In the genomic region with DNA sequence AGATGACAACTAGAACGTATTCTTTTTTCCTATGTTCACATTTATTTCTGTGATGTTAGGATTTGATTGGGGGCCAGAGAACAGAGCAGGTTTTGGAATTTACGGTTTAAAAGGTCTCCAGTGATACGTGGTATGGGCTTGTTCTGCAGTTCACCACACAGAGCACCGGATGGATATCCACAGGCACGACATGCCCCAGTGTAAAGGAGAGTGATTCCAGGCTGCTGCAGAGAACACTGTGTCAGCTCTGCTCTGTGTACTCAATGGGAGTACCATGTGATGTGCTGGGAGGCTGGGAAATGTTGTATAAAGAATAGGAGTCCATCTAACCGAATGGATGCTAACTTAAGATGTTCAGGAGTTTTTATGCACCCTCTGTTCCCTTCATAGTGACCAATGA, we compare ENCODE assay signal across 26 mouse cellular contexts. TPM values are rescaled to one million over a fixed set of nuclear protein-coding genes. Genes with fewer than 3 reads are reported as not detected.
DNase-seq lines count a peak whose midpoint lies in the region; ATAC-seq lines count a peak whose summit lies in the region.
"Had no signal": no experiment of that assay in that cellular context is flagged by ENCODE, and none has a peak within 500 bp of the region (broad histone marks: within the 10 kb centered on the region; RNA-seq: fewer than 3 reads in every experiment).

No protein-coding gene starts in this region.

- 0 out of 2 replicates have a peak, but pooled peaks have one; percentile 46 for ATAC-seq in hindbrain, embryonic 16.5 days
- no peak for ATAC-seq in hindbrain, embryonic 13.5 days (ENCODE audit: low FRiP score)
- 0 out of 2 replicates have a peak, but pooled peaks have one; percentile 59 for ATAC-seq in heart, embryonic 15.5 days (replicated peaks; ENCODE audit: insufficient number of reproducible peaks, insufficient read depth, low FRiP score, low read depth)
- ATAC-seq: activated CD4-positive, CD25-positive, alpha-beta regulatory T cell, adult 4 months; forebrain, embryonic 15.5 days; intestine, embryonic 15.5 days; liver, postnatal 0 days; lung, postnatal 0 days; midbrain, embryonic 15.5 days had no signal

- H3K9ac ChIP-seq in hindbrain, embryonic 16.5 days (ENCODE audit: low read depth, low read length): no peak overlapping the region
- no peak overlapping the region for H3K9ac ChIP-seq in hindbrain, embryonic 13.5 days
- H3K9ac ChIP-seq in heart, embryonic 15.5 days: no peak overlapping the region
- H3K9ac ChIP-seq: forebrain, embryonic 15.5 days; hindbrain, embryonic 15.5 days; intestine, embryonic 15.5 days; liver, postnatal 0 days; midbrain, embryonic 15.5 days; neural tube, embryonic 12.5 days had no signal

- intact Hi-C loops in heart, postnatal 25 days (cut with DNase I): no loop called here

- no peaks in the 10 kb centered on the region for H3K36me3 ChIP-seq in hindbrain, embryonic 16.5 days (ENCODE audit: control insufficient read depth, insufficient read depth, low read length)
- H3K36me3 ChIP-seq in hindbrain, embryonic 13.5 days: no peaks in the 10 kb centered on the region
- H3K36me3 ChIP-seq in heart, embryonic 15.5 days: no peaks in the 10 kb centered on the region
- H3K36me3 ChIP-seq: forebrain, embryonic 15.5 days; hindbrain, embryonic 15.5 days; intestine, embryonic 15.5 days; midbrain, embryonic 15.5 days; neural tube, embryonic 12.5 days had no signal

- H3K4me3 ChIP-seq in hindbrain, embryonic 16.5 days (ENCODE audit: low read length): no peak overlapping the region
- no peak overlapping the region for H3K4me3 ChIP-seq in hindbrain, embryonic 13.5 days
- peak overlapping the region; percentile 41 for H3K4me3 ChIP-seq in heart, embryonic 15.5 days
- H3K4me3 ChIP-seq: forebrain, embryonic 15.5 days; hindbrain, embryonic 15.5 days; intestine, embryonic 15.5 days; layer of hippocampus, adult 2 months; midbrain, embryonic 15.5 days; neural tube, embryonic 12.5 days had no signal

- no peak overlapping the region for H3K27ac ChIP-seq in hindbrain, embryonic 16.5 days (ENCODE audit: low read depth, low read length)
- H3K27ac ChIP-seq in hindbrain, embryonic 13.5 days: no peak overlapping the region
- H3K27ac ChIP-seq in heart, embryonic 15.5 days: peak overlapping the region; percentile 83
- H3K27ac ChIP-seq: forebrain, embryonic 15.5 days; hindbrain, embryonic 15.5 days; intestine, embryonic 15.5 days; layer of hippocampus, adult 2 months; macrophage; midbrain, embryonic 15.5 days; neural tube, embryonic 12.5 days had no signal

- WGBS in hindbrain, embryonic 16.5 days: 82% methylated on average over 6 of the region's 6 CpGs
- 81% methylated on average over 6 of the region's 6 CpGs for WGBS in hindbrain, embryonic 13.5 days
- 48% methylated on average over 6 of the region's 6 CpGs for WGBS in heart, embryonic 15.5 days

- H3K27me3 ChIP-seq in hindbrain, embryonic 16.5 days (replicated peaks; ENCODE audit: control insufficient read depth, insufficient read depth, low read length): no peaks in the 10 kb centered on the region
- no peaks in the 10 kb centered on the region for H3K27me3 ChIP-seq in hindbrain, embryonic 13.5 days
- H3K27me3 ChIP-seq in heart, embryonic 15.5 days: no peaks in the 10 kb centered on the region
- H3K27me3 ChIP-seq: forebrain, embryonic 15.5 days; hindbrain, embryonic 15.5 days; intestine, embryonic 15.5 days; midbrain, embryonic 15.5 days; neural tube, embryonic 12.5 days had no signal

- DNase-seq in heart, adult 11 months: peak; percentile 93
- no peak for DNase-seq in heart, postnatal 25 days (ENCODE audit: low spot score)
- DNase-seq in skeletal muscle tissue, adult 2 months (ENCODE audit: low read depth, low spot score): peak; percentile 78
- DNase-seq in cerebellum, adult 11-12 months: no peak
- DNase-seq: adrenal gland, adult 8-10 months; cerebellum, adult 8-10 months; cerebellum, postnatal 36 days; kidney, adult 8-10 months; kidney, postnatal 25 days; liver, postnatal 0 days; right cerebral cortex, postnatal 4 days; thymus, adult 18-20 months; thymus, postnatal 36 days had no signal

- H3K9me3 ChIP-seq in hindbrain, embryonic 16.5 days (ENCODE audit: control insufficient read depth, low read length): no peaks in the 10 kb centered on the region
- no peaks in the 10 kb centered on the region for H3K9me3 ChIP-seq in hindbrain, embryonic 13.5 days
- no peaks in the 10 kb centered on the region for H3K9me3 ChIP-seq in heart, embryonic 15.5 days (replicated peaks)
- H3K9me3 ChIP-seq: forebrain, embryonic 15.5 days; hindbrain, embryonic 15.5 days; intestine, embryonic 15.5 days; midbrain, embryonic 15.5 days; neural tube, embryonic 12.5 days had no signal

- H3K4me2 ChIP-seq in hindbrain, embryonic 16.5 days (ENCODE audit: low read length): no peak overlapping the region
- H3K4me2 ChIP-seq in hindbrain, embryonic 13.5 days: no peak overlapping the region
- peak overlapping the region; percentile 57 for H3K4me2 ChIP-seq in heart, embryonic 15.5 days
- H3K4me2 ChIP-seq: forebrain, embryonic 15.5 days; hindbrain, embryonic 15.5 days; intestine, embryonic 15.5 days; liver, embryonic 11.5 days; midbrain, embryonic 15.5 days; neural tube, embryonic 12.5 days had no signal

- H3K4me1 ChIP-seq in hindbrain, embryonic 16.5 days (ENCODE audit: control insufficient read depth, insufficient read depth, low read depth, low read length): peaks cover 3% of the 10 kb centered on the region; the same call in 1 of the 2 replicates
- peaks cover 5% of the 10 kb centered on the region; the same call in 1 of the 2 replicates for H3K4me1 ChIP-seq in hindbrain, embryonic 13.5 days (replicated peaks)
- peaks cover 20% of the 10 kb centered on the region for H3K4me1 ChIP-seq in heart, embryonic 15.5 days (replicated peaks)
- H3K4me1 ChIP-seq: forebrain, embryonic 15.5 days; intestine, embryonic 15.5 days; midbrain, embryonic 15.5 days had no signal

RNA-seq across cellular contexts. Expression of a gene that starts 1.0 kb away (rescaled TPM):
- total RNA-seq in heart, postnatal 25 days (2021): 10 to 100 TPM; 32.9 to 40.7 TPM
- polyA plus RNA-seq in hindbrain, embryonic 16.5 days (2015; fragmentation: Nextera tagmentation; extraction: Ambion mirVana): 2.2 and 3.2 TPM in 2 replicates
- polyA plus RNA-seq in hindbrain, embryonic 13.5 days (2015; fragmentation: Nextera tagmentation; extraction: Ambion mirVana): 3.3 and 3.6 TPM in 2 replicates
- polyA plus RNA-seq in heart, embryonic 15.5 days (2015; fragmentation: Nextera tagmentation; extraction: Ambion mirVana): 24.0 and 25.0 TPM in 2 replicates

Comparison
In these comparisons a context has a peak if more than half of its experiments do, and no peak if none do; other contexts are left out.
1. DNase-seq: peak in heart, adult 11 months (single experiment) and skeletal muscle tissue, adult 2 months (single experiment); none in heart, postnatal 25 days (single experiment) and cerebellum, adult 11-12 months (single experiment).